In genomic region chr16:35939690-35940089, GRCm38 (mm10) we compare ENCODE assay signal across 7 mouse cellular contexts. TPM values are rescaled to one million over a fixed set of nuclear protein-coding genes. Genes with fewer than 3 reads are reported as not detected.
DNase-seq lines count a peak whose midpoint lies in the region; ATAC-seq and TF ChIP-seq lines count a peak whose summit lies in the region.

No protein-coding gene starts in this region.

- H3K4me3 ChIP-seq in embryonic facial prominence, embryonic 10.5 days: peak overlapping the region; percentile 66
- H3K4me3 ChIP-seq in intestine, postnatal 0 days (ENCODE audit: low read depth, low read length): peak overlapping the region; percentile 81
- peak overlapping the region; percentile 75 for H3K4me3 ChIP-seq in midbrain, embryonic 10.5 days

- peak overlapping the region; percentile 81 for H3K4me2 ChIP-seq in intestine, postnatal 0 days (replicated peaks; ENCODE audit: low read depth)

- peak; percentile 83 for TF ChIP-seq CTCF in intestine, postnatal 0 days (IDR thresholded peaks at IDR 0.05; ENCODE audit: low read depth)

- 16% methylated on average over 9 of the region's 9 CpGs for WGBS in embryonic facial prominence, embryonic 10.5 days
- WGBS in intestine, postnatal 0 days: 8% methylated on average over 9 of the region's 9 CpGs
- WGBS in midbrain, embryonic 10.5 days: 15% methylated on average over 9 of the region's 9 CpGs

- H3K27me3 ChIP-seq in embryonic facial prominence, embryonic 10.5 days (replicated peaks; ENCODE audit: low read depth, poor library complexity, severe bottlenecking): peaks cover 30% of the 10 kb centered on the region
- H3K27me3 ChIP-seq in intestine, postnatal 0 days (replicated peaks; ENCODE audit: control insufficient read depth, insufficient read depth, low read length): no peaks in the 10 kb centered on the region
- H3K27me3 ChIP-seq in midbrain, embryonic 10.5 days (ENCODE audit: low read depth, poor library complexity, severe bottlenecking): peaks cover 31% of the 10 kb centered on the region

- no peaks in the 10 kb centered on the region for H3K36me3 ChIP-seq in embryonic facial prominence, embryonic 10.5 days (replicated peaks)
- peaks cover 41% of the 10 kb centered on the region for H3K36me3 ChIP-seq in intestine, postnatal 0 days (ENCODE audit: control insufficient read depth, insufficient read depth)
- H3K36me3 ChIP-seq in midbrain, embryonic 10.5 days: no peaks in the 10 kb centered on the region

- H3K4me1 ChIP-seq in embryonic facial prominence, embryonic 10.5 days: peaks cover 10% of the 10 kb centered on the region
- no peaks in the 10 kb centered on the region for H3K4me1 ChIP-seq in intestine, postnatal 0 days (replicated peaks; ENCODE audit: control insufficient read depth, insufficient read depth, low read length)
- peaks cover 15% of the 10 kb centered on the region for H3K4me1 ChIP-seq in midbrain, embryonic 10.5 days

- intact Hi-C loops in left cerebral cortex, postnatal 36 days (cut with DNase I): loop anchor here (2.0 kb wide), 1 partner anchor 69 kb away; the partner anchor contains the start of gene Parp14

- ATAC-seq in granulocyte monocyte progenitor cell, adult 5-6 weeks (replicated peaks; ENCODE audit: poor library complexity, severe bottlenecking): peak; percentile 80
- peak; percentile 72 for ATAC-seq in intestine, postnatal 0 days

- H3K9me3 ChIP-seq in embryonic facial prominence, embryonic 10.5 days: no peaks in the 10 kb centered on the region
- H3K9me3 ChIP-seq in intestine, postnatal 0 days (ENCODE audit: control insufficient read depth): no peaks in the 10 kb centered on the region
- no peaks in the 10 kb centered on the region for H3K9me3 ChIP-seq in midbrain, embryonic 10.5 days (replicated peaks)

- no peak overlapping the region for H3K27ac ChIP-seq in embryonic facial prominence, embryonic 10.5 days (replicated peaks)
- peak overlapping the region; percentile 87 for H3K27ac ChIP-seq in intestine, postnatal 0 days (ENCODE audit: low read depth, low read length)
- H3K27ac ChIP-seq in midbrain, embryonic 10.5 days (replicated peaks): no peak overlapping the region

- no peak overlapping the region; the same call in 1 of the 2 replicates for H3K9ac ChIP-seq in intestine, postnatal 0 days (ENCODE audit: low read depth, low read length)

- DNase-seq in adrenal gland, postnatal 10 days: peak; percentile 90
- peak; percentile 74 for DNase-seq in embryonic facial prominence, embryonic 10.5 days (ENCODE audit: low spot score)
- DNase-seq in left cerebral cortex, postnatal 36 days (ENCODE audit: low spot score in 2 of 2): peak; percentile 48 to 61
- peak; percentile 66 for DNase-seq in midbrain, embryonic 10.5 days (ENCODE audit: low spot score)
- peak; percentile 86 for DNase-seq in skeletal muscle tissue, adult 2 months (ENCODE audit: low read depth, low spot score)

RNA-seq across cellular contexts. Expression of gene Dtx3l, which starts 0.7 kb away (rescaled TPM):
- total RNA-seq in adrenal gland, postnatal 10 days (2021): 10 to 100 TPM in 1 of 2 experiments, 1 to 10 TPM in 1; 8.7 to 10.1 TPM
- 2.3 and 2.8 TPM in 2 replicates for polyA plus RNA-seq in embryonic facial prominence, embryonic 10.5 days (2016; fragmentation: Nextera tagmentation; extraction: Ambion mirVana)
- 21.9 and 28.5 TPM in 2 replicates for total RNA-seq in granulocyte monocyte progenitor cell, adult 5-6 weeks (2014; fragmentation: Nextera tagmentation)
- total RNA-seq in granulocyte monocyte progenitor cell, adult 5-6 weeks (2017): 29.4 and 36.2 TPM in 2 replicates
- polyA plus RNA-seq in intestine, postnatal 0 days (2015; fragmentation: Nextera tagmentation; extraction: Ambion mirVana): 10.6 and 11.8 TPM in 2 replicates
- 1 to 10 TPM; 3.9 to 4.2 TPM for total RNA-seq in left cerebral cortex, postnatal 36 days (2021)
- 2.8 and 2.9 TPM in 2 replicates for polyA plus RNA-seq in midbrain, embryonic 10.5 days (2016; fragmentation: Nextera tagmentation; extraction: Ambion mirVana)

RNA-seq across cellular contexts. Expression of gene Parp9, which starts 1.4 kb away (rescaled TPM):
- 10 to 100 TPM; 12.5 to 16.4 TPM for total RNA-seq in adrenal gland, postnatal 10 days (2021)
- 2.1 and 2.5 TPM in 2 replicates for polyA plus RNA-seq in embryonic facial prominence, embryonic 10.5 days (2016; fragmentation: Nextera tagmentation; extraction: Ambion mirVana)
- 14.7 and 15.7 TPM in 2 replicates for total RNA-seq in granulocyte monocyte progenitor cell, adult 5-6 weeks (2014; fragmentation: Nextera tagmentation)
- total RNA-seq in granulocyte monocyte progenitor cell, adult 5-6 weeks (2017): 20.4 and 24.1 TPM in 2 replicates
- polyA plus RNA-seq in intestine, postnatal 0 days (2015; fragmentation: Nextera tagmentation; extraction: Ambion mirVana): 29.2 and 29.9 TPM in 2 replicates
- 1 to 10 TPM; 1.8 to 2.9 TPM for total RNA-seq in left cerebral cortex, postnatal 36 days (2021)
- polyA plus RNA-seq in midbrain, embryonic 10.5 days (2016; fragmentation: Nextera tagmentation; extraction: Ambion mirVana): 2.1 and 2.3 TPM in 2 replicates

RNA-seq across cellular contexts. Expression of gene Kpna1, which starts 38.9 kb away (rescaled TPM):
- 10 to 100 TPM; 50.6 to 55.9 TPM for total RNA-seq in adrenal gland, postnatal 10 days (2021)
- 66.8 and 69.4 TPM in 2 replicates for polyA plus RNA-seq in embryonic facial prominence, embryonic 10.5 days (2016; fragmentation: Nextera tagmentation; extraction: Ambion mirVana)
- total RNA-seq in granulocyte monocyte progenitor cell, adult 5-6 weeks (2014; fragmentation: Nextera tagmentation): 40.6 and 41.1 TPM in 2 replicates
- 35.1 and 42.2 TPM in 2 replicates for total RNA-seq in granulocyte monocyte progenitor cell, adult 5-6 weeks (2017)
- polyA plus RNA-seq in intestine, postnatal 0 days (2015; fragmentation: Nextera tagmentation; extraction: Ambion mirVana): 17.6 and 22.2 TPM in 2 replicates
- total RNA-seq in left cerebral cortex, postnatal 36 days (2021): 100 to 1,000 TPM; 135 to 137 TPM
- 76.4 and 77.0 TPM in 2 replicates for polyA plus RNA-seq in midbrain, embryonic 10.5 days (2016; fragmentation: Nextera tagmentation; extraction: Ambion mirVana)
